In genomic region chr7:90059249-90059628, GRCm38 (mm10) we compare ENCODE assay signal across 11 mouse cellular contexts.
DNase-seq lines count a peak whose midpoint lies in the region; ATAC-seq lines count a peak whose summit lies in the region.
"Had no signal": no experiment of that assay in that cellular context is flagged by ENCODE, and none has a peak within 500 bp of the region (broad histone marks: within the 10 kb centered on the region; RNA-seq: fewer than 3 reads in every experiment).

No protein-coding gene starts in this region.

- peak overlapping the region; percentile 50; the same call in 1 of the 2 replicates for H3K27ac ChIP-seq in heart, embryonic 15.5 days
- H3K27ac ChIP-seq in liver, embryonic 12.5 days: peak overlapping the region; percentile 98
- H3K27ac ChIP-seq: neural tube, embryonic 12.5 days had no signal

- H3K36me3 ChIP-seq in heart, embryonic 15.5 days: no peaks in the 10 kb centered on the region
- no peaks in the 10 kb centered on the region for H3K36me3 ChIP-seq in liver, embryonic 12.5 days
- H3K36me3 ChIP-seq: neural tube, embryonic 12.5 days had no signal

- H3K4me2 ChIP-seq in heart, embryonic 15.5 days: no peak overlapping the region
- peak overlapping the region; percentile 73 for H3K4me2 ChIP-seq in liver, embryonic 12.5 days
- H3K4me2 ChIP-seq: neural tube, embryonic 12.5 days had no signal

- ATAC-seq in heart, embryonic 15.5 days (replicated peaks; ENCODE audit: insufficient number of reproducible peaks, insufficient read depth, low FRiP score, low read depth): no peak
- no peak for ATAC-seq in liver, embryonic 12.5 days

- H3K4me1 ChIP-seq in heart, embryonic 15.5 days (replicated peaks): peaks cover 18% of the 10 kb centered on the region
- H3K4me1 ChIP-seq in liver, embryonic 12.5 days: peaks cover 97% of the 10 kb centered on the region
- H3K4me1 ChIP-seq: neural tube, embryonic 12.5 days had no signal

- 63% methylated on average over 8 of the region's 8 CpGs for WGBS in heart, embryonic 15.5 days
- 49% methylated on average over 8 of the region's 8 CpGs for WGBS in liver, embryonic 12.5 days (ENCODE audit: insufficient replicate concordance)

- H3K9me3 ChIP-seq in heart, embryonic 15.5 days (replicated peaks): no peaks in the 10 kb centered on the region
- H3K9me3 ChIP-seq in liver, embryonic 12.5 days (replicated peaks): no peaks in the 10 kb centered on the region
- H3K9me3 ChIP-seq: megakaryocyte, embryonic 14.5 days; neural tube, embryonic 12.5 days had no signal

- no peak for DNase-seq in heart, adult 8-10 months (ENCODE audit: low spot score)
- DNase-seq in thymus, postnatal 25 days: peak; percentile 27
- DNase-seq in thymus, adult 18-20 months: no peak
- DNase-seq in ovary, postnatal 14 days (ENCODE audit: low spot score): no peak
- no peak for DNase-seq in right cerebral cortex, adult 18-20 months
- no peak for DNase-seq in frontal cortex, postnatal 14 days (ENCODE audit: low spot score in 2 of 2)
- DNase-seq: heart, postnatal 14 days had no signal

- no peaks in the 10 kb centered on the region for H3K27me3 ChIP-seq in heart, embryonic 15.5 days
- no peaks in the 10 kb centered on the region for H3K27me3 ChIP-seq in liver, embryonic 12.5 days (replicated peaks)
- H3K27me3 ChIP-seq: megakaryocyte, embryonic 14.5 days; neural tube, embryonic 12.5 days had no signal

- H3K4me3 ChIP-seq in heart, embryonic 15.5 days: no peak overlapping the region
- H3K4me3 ChIP-seq in liver, embryonic 12.5 days: no peak overlapping the region
- H3K4me3 ChIP-seq: megakaryocyte, embryonic 14.5 days; neural tube, embryonic 12.5 days had no signal

- no peak overlapping the region for H3K9ac ChIP-seq in heart, embryonic 15.5 days
- peak overlapping the region; percentile 81 for H3K9ac ChIP-seq in liver, embryonic 12.5 days
- H3K9ac ChIP-seq: neural tube, embryonic 12.5 days had no signal
